Mouse (Mus musculus) T-helper 2 cell (primary cell): ENCODE measurements around the gene BC034090.
"Not testable (repeated sequence)": the region's sequence is repeated elsewhere in the genome, so short reads cannot be mapped to it uniquely, and the experiment has no call there.

Source experiments
- in situ Hi-C: fragments of 300-600 bp; cut with MboI, MseI; formaldehyde crosslinking; loops from one replicate; pipeline ENCODE4 v1.15.1; 2025; ENCODE audit warnings: high pct_unique_total_duplicates

BC034090 gene

GRCm38 (mm10) chr1:155243797-155244770 lies at the start of gene BC034090:
BC034090 (minus strand) TSS chr1:155244444.
- in situ Hi-C loops = no loop called here

GRCm38 (mm10) chr1:155293446-155293845 lies 49.2 kb upstream of the BC034090 start:
- in situ Hi-C loops = loop anchor here (5.0 kb wide), 1 partner anchor 234 kb away; no protein-coding TSS in a partner anchor

- in situ Hi-C loops = no loop called here
Observed at GRCm38 (mm10) chr1:155289411-155289810, 45.2 kb upstream of the BC034090 start.

GRCm38 (mm10) chr1:155288033-155288432 lies 43.8 kb upstream of the BC034090 start:
- in situ Hi-C loops = no loop called here

GRCm38 (mm10) chr1:155283808-155284207 lies 39.6 kb upstream of the BC034090 start:
- in situ Hi-C loops = loop anchor here (5.0 kb wide), 1 partner anchor 257 kb away; no protein-coding TSS in a partner anchor

- in situ Hi-C loops = loop anchor here (5.0 kb wide), 1 partner anchor 254 kb away; no protein-coding TSS in a partner anchor
Observed at GRCm38 (mm10) chr1:155281003-155281793, 37.0 kb upstream of the BC034090 start.

- in situ Hi-C loops = loop anchor here (5.0 kb wide), 1 partner anchor 253 kb away; no protein-coding TSS in a partner anchor
Observed at GRCm38 (mm10) chr1:155280306-155280705, 36.1 kb upstream of the BC034090 start.

GRCm38 (mm10) chr1:155276381-155277033 lies 32.3 kb upstream of the BC034090 start:
- in situ Hi-C loops = no loop called here

- in situ Hi-C loops = no loop called here
Observed at GRCm38 (mm10) chr1:155275793-155276192, 31.5 kb upstream of the BC034090 start.

GRCm38 (mm10) chr1:155274976-155275375 lies 30.7 kb upstream of the BC034090 start:
- in situ Hi-C loops = no loop called here

GRCm38 (mm10) chr1:155272953-155273352 lies 28.7 kb upstream of the BC034090 start:
- in situ Hi-C loops = no loop called here

- in situ Hi-C loops = not testable (repeated sequence)
Observed at GRCm38 (mm10) chr1:155262496-155262895, 18.3 kb upstream of the BC034090 start.

GRCm38 (mm10) chr1:155254309-155254708 lies 10.1 kb upstream of the BC034090 start:
- in situ Hi-C loops = no loop called here

- in situ Hi-C loops = no loop called here
Observed at GRCm38 (mm10) chr1:155253126-155253525, 8.9 kb upstream of the BC034090 start.

GRCm38 (mm10) chr1:155252631-155253121 lies 8.4 kb upstream of the BC034090 start:
- in situ Hi-C loops = no loop called here

- in situ Hi-C loops = no loop called here
Observed at GRCm38 (mm10) chr1:155251596-155251995, 7.4 kb upstream of the BC034090 start.

- in situ Hi-C loops = no loop called here
Observed at GRCm38 (mm10) chr1:155250531-155251135, 6.4 kb upstream of the BC034090 start.

GRCm38 (mm10) chr1:155249896-155250295 lies 5.7 kb upstream of the BC034090 start:
- in situ Hi-C loops = no loop called here

- in situ Hi-C loops = no loop called here
Observed at GRCm38 (mm10) chr1:155248041-155248440, 3.8 kb upstream of the BC034090 start.

GRCm38 (mm10) chr1:155247441-155247840 lies 3.2 kb upstream of the BC034090 start:
- in situ Hi-C loops = no loop called here

- in situ Hi-C loops = no loop called here
Observed at GRCm38 (mm10) chr1:155245516-155245915, 1.3 kb upstream of the BC034090 start.
